Mouse (Mus musculus) lung, postnatal 25 days (tissue): ENCODE measurements around the gene Prdm4.

Source experiments
- DNase-seq: peaks from one replicate; pipeline ENCODE4 v3.0.0; 2022; ENCODE audit warnings: low spot score

The Prdm4 gene

GRCm38 (mm10) chr10:85871698-85872478 lies 45.1 kb downstream of the Prdm4 start:
- DNase-seq, result peak; percentile 87

GRCm38 (mm10) chr10:85846105-85846862 lies 70.7 kb downstream of the Prdm4 start:
- no peak for DNase-seq
